Mouse (Mus musculus) testis, adult 2 months (tissue): ENCODE measurements around the gene Bri3. TPM values are rescaled to one million over a fixed set of nuclear protein-coding genes. Genes with fewer than 3 reads are reported as not detected.

Source experiments
- H3K27ac ChIP-seq: fragments of 200-500 bp; 2 replicates; pipeline ENCODE4 v1.5.1; 2012; ENCODE audit warnings: low read depth, low read length; ENCODE audit not compliant: control insufficient read depth, insufficient read depth
- H3K27me3 ChIP-seq: fragments of 200-500 bp; 2 replicates; pipeline ENCODE4 v1.6.1; 2012; ENCODE audit warnings: mild to moderate bottlenecking, low read length, moderate library complexity; ENCODE audit not compliant: control insufficient read depth, insufficient read depth
- H3K36me3 ChIP-seq: fragments of 200-500 bp; 2 replicates; pipeline ENCODE4 v1.6.1; 2012; ENCODE audit warnings: mild to moderate bottlenecking, low read length; ENCODE audit not compliant: control insufficient read depth, insufficient read depth
- H3K4me1 ChIP-seq: fragments of 200-500 bp; 2 replicates; pipeline ENCODE4 v1.6.1; 2012; ENCODE audit warnings: low read length; ENCODE audit not compliant: control insufficient read depth, insufficient read depth
- H3K4me3 ChIP-seq: fragments of 200-500 bp; 2 replicates; pipeline ENCODE4 v1.5.1; 2012; ENCODE audit warnings: low read depth, mild to moderate bottlenecking, low read length, moderate library complexity, mixed read lengths; ENCODE audit not compliant: control insufficient read depth
- CTCF ChIP-seq: fragments of 200-500 bp; IDR thresholded peaks from 2 replicates; pipeline ENCODE4 v1.5.1; 2012; ENCODE audit warnings: low read depth, mild to moderate bottlenecking, inconsistent platforms, low read length, moderate library complexity; ENCODE audit not compliant: control insufficient read depth, insufficient read depth, insufficient replicate concordance
- POLR2A ChIP-seq: fragments of 200-500 bp; IDR thresholded peaks from 2 replicates; pipeline ENCODE4 v1.6.1; 2012; ENCODE audit warnings: low read depth, mild to moderate bottlenecking, inconsistent platforms, low read length, moderate library complexity; ENCODE audit not compliant: control insufficient read depth
- polyA plus RNA-seq: library from polyadenylated mRNA; depleted of rRNA; stranded (reverse); fragments of >200 nt; gene quantifications from 2 replicates; pipeline ENCODE4 v1.2.3, GENCODE M21; 2012

Bri3 gene
- polyA plus RNA-seq, 1 experiment = 174 TPM

GRCm38 (mm10) chr5:144207478-144207877 is 36.8 kb upstream of the Bri3 start:
- H3K27ac ChIP-seq = no peak overlapping the region
- no peaks in the 10 kb centered on the region for H3K4me1 ChIP-seq
- H3K4me3 ChIP-seq = no peak overlapping the region
- H3K36me3 ChIP-seq = no peaks in the 10 kb centered on the region; the same call in 1 of the 2 replicates
- no peaks in the 10 kb centered on the region for H3K27me3 ChIP-seq
- TF ChIP-seq POLR2A (no peak), CTCF (peak; percentile 70; the same call in 1 of the 2 replicates)

- no peak overlapping the region for H3K4me3 ChIP-seq
- TF ChIP-seq POLR2A (no peak), CTCF (peak; percentile 77; the same call in 1 of the 2 replicates)
- peaks cover 1% of the 10 kb centered on the region; the same call in 1 of the 2 replicates for H3K36me3 ChIP-seq
- H3K27me3 ChIP-seq = no peaks in the 10 kb centered on the region
- no peak overlapping the region for H3K27ac ChIP-seq
- H3K4me1 ChIP-seq = no peaks in the 10 kb centered on the region; the same call in none of the 2 replicates
These were observed 29.8 kb upstream of the Bri3 start for GRCm38 (mm10) chr5:144214453-144214852.

GRCm38 (mm10) chr5:144215992-144216391 is 28.2 kb upstream of the Bri3 start:
- Histone ChIP-seq H3K27ac (no peak overlapping the region), H3K36me3 (peaks cover 1% of the 10 kb centered on the region; the same call in 1 of the 2 replicates), H3K4me3 (no peak overlapping the region), H3K4me1 (no peaks in the 10 kb centered on the region; the same call in none of the 2 replicates), H3K27me3 (no peaks in the 10 kb centered on the region)
- TF ChIP-seq CTCF = no peak
- TF ChIP-seq POLR2A = no peak

- TF ChIP-seq POLR2A (no peak), CTCF (no peak)
- Histone ChIP-seq H3K27me3 (no peaks in the 10 kb centered on the region), H3K27ac (no peak overlapping the region), H3K36me3 (peaks cover 1% of the 10 kb centered on the region; the same call in 1 of the 2 replicates), H3K4me1 (peaks cover 4% of the 10 kb centered on the region), H3K4me3 (no peak overlapping the region)
These were observed 26.2 kb upstream of the Bri3 start for GRCm38 (mm10) chr5:144218061-144218460.

- Histone ChIP-seq H3K4me1 (peaks cover 7% of the 10 kb centered on the region), H3K4me3 (no peak overlapping the region), H3K36me3 (no peaks in the 10 kb centered on the region), H3K27ac (no peak overlapping the region), H3K27me3 (no peaks in the 10 kb centered on the region)
- TF ChIP-seq CTCF = no peak
- no peak for TF ChIP-seq POLR2A
These were observed 24.9 kb upstream of the Bri3 start for GRCm38 (mm10) chr5:144219306-144219705.

- Histone ChIP-seq H3K36me3 (no peaks in the 10 kb centered on the region), H3K27ac (no peak overlapping the region), H3K27me3 (no peaks in the 10 kb centered on the region), H3K4me3 (no peak overlapping the region), H3K4me1 (peaks cover 9% of the 10 kb centered on the region)
- TF ChIP-seq CTCF (no peak), POLR2A (no peak)
These were observed 24.3 kb upstream of the Bri3 start for GRCm38 (mm10) chr5:144219936-144220335.

GRCm38 (mm10) chr5:144221305-144221704 is 22.9 kb upstream of the Bri3 start:
- TF ChIP-seq CTCF = no peak
- TF ChIP-seq POLR2A = no peak
- Histone ChIP-seq H3K27ac (peak overlapping the region; percentile 62), H3K4me1 (peaks cover 13% of the 10 kb centered on the region), H3K4me3 (no peak overlapping the region), H3K27me3 (no peaks in the 10 kb centered on the region), H3K36me3 (no peaks in the 10 kb centered on the region)
